ENCODE assay signal across 19 mouse cellular contexts in genomic region chr3:102742725-102743124, GRCm38 (mm10). TPM values are rescaled to one million over a fixed set of nuclear protein-coding genes. Genes with fewer than 3 reads are reported as not detected.
DNase-seq lines count a peak whose midpoint lies in the region; ATAC-seq and TF ChIP-seq lines count a peak whose summit lies in the region.
"Had no signal": no experiment of that assay in that cellular context is flagged by ENCODE, and none has a peak within 500 bp of the region (broad histone marks: within the 10 kb centered on the region; RNA-seq: fewer than 3 reads in every experiment).

No protein-coding gene starts in this region.

- H3K4me2 ChIP-seq in heart, postnatal 0 days (ENCODE audit: low read depth, low read length): no peak overlapping the region
- no peak overlapping the region; the same call in 1 of the 2 replicates for H3K4me2 ChIP-seq in lung, postnatal 0 days (replicated peaks; ENCODE audit: low read depth, low read length)
- no peak overlapping the region for H3K4me2 ChIP-seq in midbrain, embryonic 13.5 days (replicated peaks)
- no peak overlapping the region for H3K4me2 ChIP-seq in stomach, embryonic 15.5 days
- H3K4me2 ChIP-seq: kidney, embryonic 15.5 days; limb, embryonic 13.5 days; liver, embryonic 15.5 days; neural tube, embryonic 12.5 days had no signal

- DNase-seq in heart, postnatal 0 days (ENCODE audit: low spot score): no peak
- no peak for DNase-seq in heart, adult 9 months (ENCODE audit: low spot score in 2 of 2)
- DNase-seq in lung, postnatal 0 days (ENCODE audit: low spot score): no peak
- DNase-seq in lung, postnatal 14 days: no peak
- no peak for DNase-seq in testis, postnatal 10 days (ENCODE audit: low spot score)
- DNase-seq: adrenal gland, postnatal 14 days; gastrocnemius, postnatal 10 days; heart, postnatal 4 days; thymus, postnatal 14 days had no signal

- no peaks in the 10 kb centered on the region for H3K36me3 ChIP-seq in heart, postnatal 0 days (replicated peaks; ENCODE audit: control insufficient read depth, insufficient read depth, low read length)
- no peaks in the 10 kb centered on the region for H3K36me3 ChIP-seq in lung, postnatal 0 days (ENCODE audit: insufficient read depth, low read length)
- H3K36me3 ChIP-seq in midbrain, embryonic 13.5 days: no peaks in the 10 kb centered on the region
- H3K36me3 ChIP-seq in stomach, embryonic 15.5 days: no peaks in the 10 kb centered on the region
- H3K36me3 ChIP-seq: kidney, embryonic 15.5 days; liver, embryonic 15.5 days; neural tube, embryonic 12.5 days had no signal

- TF ChIP-seq EP300 in heart, postnatal 0 days (IDR thresholded peaks at IDR 0.05; ENCODE audit: low read depth): no peak
- no peak for TF ChIP-seq EP300 in lung, postnatal 0 days (IDR thresholded peaks at IDR 0.05)

- H3K9ac ChIP-seq in heart, postnatal 0 days (replicated peaks; ENCODE audit: low read depth, low read length): no peak overlapping the region
- H3K9ac ChIP-seq in lung, postnatal 0 days (replicated peaks; ENCODE audit: low read depth): peak overlapping the region; percentile 2; the same call in 1 of the 2 replicates
- H3K9ac ChIP-seq in midbrain, embryonic 13.5 days (replicated peaks): no peak overlapping the region
- no peak overlapping the region for H3K9ac ChIP-seq in stomach, embryonic 15.5 days
- H3K9ac ChIP-seq: kidney, embryonic 15.5 days; limb, embryonic 13.5 days; liver, embryonic 15.5 days; neural tube, embryonic 12.5 days had no signal

- no peaks in the 10 kb centered on the region for H3K27me3 ChIP-seq in heart, postnatal 0 days (ENCODE audit: control insufficient read depth, insufficient read depth, low read length)
- no peaks in the 10 kb centered on the region for H3K27me3 ChIP-seq in lung, postnatal 0 days (replicated peaks; ENCODE audit: insufficient read depth, low read length)
- H3K27me3 ChIP-seq in midbrain, embryonic 13.5 days: no peaks in the 10 kb centered on the region
- H3K27me3 ChIP-seq in stomach, embryonic 15.5 days (replicated peaks): no peaks in the 10 kb centered on the region
- H3K27me3 ChIP-seq: kidney, embryonic 15.5 days; limb, embryonic 13.5 days; liver, embryonic 15.5 days; neural tube, embryonic 12.5 days had no signal

- ATAC-seq in heart, postnatal 0 days (ENCODE audit: insufficient read depth, low read depth): no peak
- ATAC-seq in lung, postnatal 0 days: no peak
- ATAC-seq in midbrain, embryonic 13.5 days: no peak
- no peak for ATAC-seq in stomach, embryonic 15.5 days (ENCODE audit: insufficient read depth, low FRiP score, low read depth)
- ATAC-seq: CD4-positive, CD25-positive, alpha-beta regulatory T cell, adult 4 months had no signal

- H3K4me3 ChIP-seq in heart, postnatal 0 days (ENCODE audit: low read depth, low read length): no peak overlapping the region
- no peak overlapping the region for H3K4me3 ChIP-seq in lung, postnatal 0 days (ENCODE audit: low read depth, low read length)
- no peak overlapping the region for H3K4me3 ChIP-seq in midbrain, embryonic 13.5 days (replicated peaks)
- H3K4me3 ChIP-seq in stomach, embryonic 15.5 days (replicated peaks): no peak overlapping the region
- H3K4me3 ChIP-seq: kidney, embryonic 15.5 days; limb, embryonic 13.5 days; liver, embryonic 15.5 days; neural tube, embryonic 12.5 days had no signal

- no peak for TF ChIP-seq CTCF in heart, postnatal 0 days (IDR thresholded peaks at IDR 0.05; ENCODE audit: low read depth)
- no peak for TF ChIP-seq CTCF in lung, postnatal 0 days (IDR thresholded peaks at IDR 0.05)

- WGBS in heart, postnatal 0 days: 59% methylated on average over 4 of the region's 4 CpGs
- WGBS in lung, postnatal 0 days: 47% methylated on average over 4 of the region's 4 CpGs
- WGBS in midbrain, embryonic 13.5 days: 22% methylated on average over 4 of the region's 4 CpGs
- 59% methylated on average over 4 of the region's 4 CpGs for WGBS in stomach, embryonic 15.5 days

- H3K9me3 ChIP-seq in heart, postnatal 0 days (replicated peaks; ENCODE audit: control insufficient read depth, low read length): no peaks in the 10 kb centered on the region
- H3K9me3 ChIP-seq in lung, postnatal 0 days (ENCODE audit: low read length): no peaks in the 10 kb centered on the region
- H3K9me3 ChIP-seq in midbrain, embryonic 13.5 days: no peaks in the 10 kb centered on the region
- H3K9me3 ChIP-seq in stomach, embryonic 15.5 days: no peaks in the 10 kb centered on the region
- H3K9me3 ChIP-seq: kidney, embryonic 15.5 days; limb, embryonic 13.5 days; liver, embryonic 15.5 days; neural tube, embryonic 12.5 days had no signal

- H3K4me1 ChIP-seq in heart, postnatal 0 days (ENCODE audit: control insufficient read depth, insufficient read depth): peaks cover 42% of the 10 kb centered on the region
- H3K4me1 ChIP-seq in lung, postnatal 0 days (ENCODE audit: insufficient read depth, low read depth, low read length): peaks cover 12% of the 10 kb centered on the region
- peaks cover 45% of the 10 kb centered on the region for H3K4me1 ChIP-seq in midbrain, embryonic 13.5 days (replicated peaks)
- H3K4me1 ChIP-seq in stomach, embryonic 15.5 days: peaks cover 15% of the 10 kb centered on the region

- H3K27ac ChIP-seq in heart, postnatal 0 days (ENCODE audit: low read depth): peak overlapping the region; percentile 12; the same call in 1 of the 2 replicates
- peak overlapping the region; percentile 90 for H3K27ac ChIP-seq in lung, postnatal 0 days (ENCODE audit: low read length)
- H3K27ac ChIP-seq in midbrain, embryonic 13.5 days: 0 out of 2 replicates have a peak overlapping the region, but pooled peaks have one; percentile 4
- H3K27ac ChIP-seq in stomach, embryonic 15.5 days: peak overlapping the region; percentile 44; the same call in 1 of the 2 replicates
- H3K27ac ChIP-seq: kidney, embryonic 15.5 days; limb, embryonic 13.5 days; liver, embryonic 15.5 days; neural tube, embryonic 12.5 days had no signal

RNA-seq across cellular contexts. Expression of gene Tspan2, which starts 8.4 kb away (rescaled TPM):
- 16.9 and 90.1 TPM in 2 replicates for total RNA-seq in heart, postnatal 0 days (2014; rRNA removed; ENCODE audit: low replicate concordance)
- 13.2 and 17.1 TPM in 2 replicates for polyA plus RNA-seq in heart, postnatal 0 days (2015; fragmentation: Nextera tagmentation; extraction: Ambion mirVana)
- polyA plus RNA-seq in lung, postnatal 0 days (2015; fragmentation: Nextera tagmentation; extraction: Ambion mirVana): 72.7 and 86.9 TPM in 2 replicates
- polyA plus RNA-seq in midbrain, embryonic 13.5 days (2015; fragmentation: Nextera tagmentation; extraction: Ambion mirVana): 6.3 and 7.0 TPM in 2 replicates
- 19.2 and 20.4 TPM in 2 replicates for polyA plus RNA-seq in stomach, embryonic 15.5 days (2015; fragmentation: Nextera tagmentation; extraction: Ambion mirVana)
- total RNA-seq: MEL had no signal

RNA-seq across cellular contexts. Expression of gene Tshb, which starts 39.8 kb away (rescaled TPM):
- not detected in 2 replicates for total RNA-seq in heart, postnatal 0 days (2014; rRNA removed; ENCODE audit: low replicate concordance)
- 0.16 TPM in 1 of 2 replicates, not detected in the other for polyA plus RNA-seq in heart, postnatal 0 days (2015; fragmentation: Nextera tagmentation; extraction: Ambion mirVana)
- polyA plus RNA-seq in lung, postnatal 0 days (2015; fragmentation: Nextera tagmentation; extraction: Ambion mirVana): 8.8 and 9.0 TPM in 2 replicates
- polyA plus RNA-seq in midbrain, embryonic 13.5 days (2015; fragmentation: Nextera tagmentation; extraction: Ambion mirVana): 0.12 and 0.16 TPM in 2 replicates
- polyA plus RNA-seq in stomach, embryonic 15.5 days (2015; fragmentation: Nextera tagmentation; extraction: Ambion mirVana): 0.06 and 0.10 TPM in 2 replicates
- total RNA-seq: adrenal gland, postnatal 14 days; gastrocnemius, postnatal 10 days; heart, postnatal 4 days; layer of hippocampus, adult 18-20 months; left cerebral cortex, adult 8-10 months; MEL had no signal
- polyA plus RNA-seq: CD4-positive, CD25-positive, alpha-beta regulatory T cell, adult 4 months; liver, embryonic 15.5 days had no signal

Comparison
In these comparisons a context has a peak if more than half of its experiments do, and no peak if none do; other contexts are left out.
1. H3K27ac ChIP-seq: peak in every context shown above with its lines; median percentile 90 in lung, postnatal 0 days; 44 in stomach, embryonic 15.5 days; 12 in heart, postnatal 0 days; 4 in midbrain, embryonic 13.5 days.